Mouse (Mus musculus) midbrain, embryonic 11.5 days (tissue): ENCODE data around the gene Gm45234. TPM values are rescaled to one million over a fixed set of nuclear protein-coding genes. Genes with fewer than 3 reads are reported as not detected.
A peak's percentile ranks its signal among the peaks of the same experiment; 100 is the strongest.

Experiments used
- ATAC-seq: fragments of 200-750 bp; cut with Nextera tagmentation; 2 replicates; pipeline ENCODE4 v1.8.0; 2017; ENCODE audit warnings: moderate TSS enrichment, moderate library complexity; ENCODE audit not compliant: low FRiP score
- DNase-seq: peaks from one replicate; pipeline ENCODE4 v3.0.0; 2015; ENCODE audit warnings: low spot score; ENCODE audit errors: missing footprints
- H3K27ac ChIP-seq: fragments of 300-500 bp; sonication (generic); 2 replicates; pipeline ENCODE4 v1.5.1; 2014; ENCODE audit warnings: low read depth, low read length
- H3K27me3 ChIP-seq: fragments of 300-500 bp; sonication (generic); 2 replicates; pipeline ENCODE4 v1.6.1; 2014; ENCODE audit warnings: mild to moderate bottlenecking, low read length, moderate library complexity, mixed read lengths; ENCODE audit not compliant: control insufficient read depth, insufficient read depth
- H3K36me3 ChIP-seq: fragments of 300-500 bp; sonication (generic); 2 replicates; pipeline ENCODE4 v1.6.1; 2014; ENCODE audit warnings: mild to moderate bottlenecking, low read length, moderate library complexity, mixed read lengths; ENCODE audit not compliant: control insufficient read depth, insufficient read depth
- H3K4me1 ChIP-seq: fragments of 300-500 bp; sonication (generic); 2 replicates; pipeline ENCODE4 v1.6.1; 2014; ENCODE audit warnings: low read length; ENCODE audit not compliant: control insufficient read depth, insufficient read depth
- H3K4me2 ChIP-seq: fragments of 300-500 bp; sonication (generic); 2 replicates; pipeline ENCODE4 v1.6.1; 2014; ENCODE audit warnings: mild to moderate bottlenecking, moderate library complexity
- H3K4me3 ChIP-seq: fragments of 300-500 bp; sonication (generic); 2 replicates; pipeline ENCODE4 v1.5.1; 2014; ENCODE audit warnings: low read depth, low read length
- H3K9ac ChIP-seq: fragments of 300-500 bp; sonication (generic); 2 replicates; pipeline ENCODE4 v1.6.1; 2014; ENCODE audit warnings: low read length
- H3K9me3 ChIP-seq: fragments of 300-500 bp; sonication (generic); 2 replicates; pipeline ENCODE4 v1.6.1; 2016; ENCODE audit warnings: low read length; ENCODE audit not compliant: control insufficient read depth
- WGBS: fragments of 180-500 bp; shearing (Covaris S2); extraction: QIAGEN DNeasy Blood & Tissue Kit; methylation state at CpG from one replicate; pipeline ENCODE4 v1.1.7; 2014; 5-methylcytosine and 5-hydroxymethylcytosine counted together
- polyA plus RNA-seq: library from polyadenylated mRNA; unstranded; fragments of >200 nt; fragmentation: Nextera tagmentation; extraction: Ambion mirVana; gene quantifications from 2 replicates; pipeline ENCODE4 v1.2.1, GENCODE M21; 2014

The Gm45234 gene
- polyA plus RNA-seq, 1 experiment from 2014 or later, result not detected

DNA sequence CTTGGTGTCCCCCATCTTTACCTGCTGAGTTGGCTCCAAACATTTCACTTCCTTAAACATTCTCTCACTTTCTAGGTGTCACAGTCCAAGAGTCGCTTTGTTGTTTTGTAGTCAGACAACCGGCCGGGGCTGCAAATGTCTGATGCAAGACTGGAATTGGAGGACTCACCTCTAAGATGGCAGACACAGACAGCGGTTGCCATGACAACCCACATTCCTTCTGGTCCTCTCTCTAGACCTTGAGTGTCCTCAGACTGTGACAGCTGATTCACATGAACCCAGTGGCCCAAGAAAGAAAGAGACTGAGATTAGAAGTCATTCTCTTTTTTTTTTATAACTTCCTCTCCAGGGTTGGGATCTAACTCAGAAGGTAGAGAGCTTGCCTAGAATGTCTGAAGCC lies 33.7 kb upstream of the Gm45234 start:
- no peaks in the 10 kb centered on the region for H3K9me3 ChIP-seq
- no peaks in the 10 kb centered on the region for H3K27me3 ChIP-seq
- no peak overlapping the region for H3K4me2 ChIP-seq
- H3K4me1 ChIP-seq, result no peaks in the 10 kb centered on the region
- no peak for ATAC-seq
- 84% methylated on average over 4 of the region's 4 CpGs for WGBS
- DNase-seq, result no peak
- H3K27ac ChIP-seq, result no peak overlapping the region
- no peak overlapping the region for H3K9ac ChIP-seq
- no peak overlapping the region for H3K4me3 ChIP-seq
- no peaks in the 10 kb centered on the region for H3K36me3 ChIP-seq

DNA sequence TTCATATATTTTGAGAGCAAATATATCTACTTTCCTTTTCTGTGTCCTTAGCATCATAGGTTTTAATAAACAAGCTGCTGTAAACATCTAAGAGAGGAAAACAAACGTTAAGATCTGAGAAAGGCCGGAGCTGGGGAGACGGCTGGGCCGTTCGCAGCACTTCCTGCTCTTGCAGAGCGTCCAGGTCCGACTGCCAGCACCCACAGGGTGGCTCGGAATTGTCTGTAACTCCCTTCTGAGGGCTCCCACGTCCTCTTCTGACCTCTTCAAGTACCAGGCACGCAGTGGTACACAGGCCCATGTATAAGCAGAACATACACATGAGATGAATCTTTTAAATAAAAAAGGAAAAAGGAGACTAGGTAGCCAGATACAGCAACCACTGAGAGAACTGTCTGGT lies 31.9 kb upstream of the Gm45234 start:
- Histone ChIP-seq H3K9me3 (no peaks in the 10 kb centered on the region), H3K4me2 (no peak overlapping the region), H3K4me1 (no peaks in the 10 kb centered on the region), H3K36me3 (no peaks in the 10 kb centered on the region), H3K27me3 (no peaks in the 10 kb centered on the region), H3K9ac (no peak overlapping the region), H3K4me3 (no peak overlapping the region), H3K27ac (no peak overlapping the region)
- DNase-seq (no peak), ATAC-seq (no peak)
- 84% methylated on average over 10 of the region's 10 CpGs for WGBS

DNA sequence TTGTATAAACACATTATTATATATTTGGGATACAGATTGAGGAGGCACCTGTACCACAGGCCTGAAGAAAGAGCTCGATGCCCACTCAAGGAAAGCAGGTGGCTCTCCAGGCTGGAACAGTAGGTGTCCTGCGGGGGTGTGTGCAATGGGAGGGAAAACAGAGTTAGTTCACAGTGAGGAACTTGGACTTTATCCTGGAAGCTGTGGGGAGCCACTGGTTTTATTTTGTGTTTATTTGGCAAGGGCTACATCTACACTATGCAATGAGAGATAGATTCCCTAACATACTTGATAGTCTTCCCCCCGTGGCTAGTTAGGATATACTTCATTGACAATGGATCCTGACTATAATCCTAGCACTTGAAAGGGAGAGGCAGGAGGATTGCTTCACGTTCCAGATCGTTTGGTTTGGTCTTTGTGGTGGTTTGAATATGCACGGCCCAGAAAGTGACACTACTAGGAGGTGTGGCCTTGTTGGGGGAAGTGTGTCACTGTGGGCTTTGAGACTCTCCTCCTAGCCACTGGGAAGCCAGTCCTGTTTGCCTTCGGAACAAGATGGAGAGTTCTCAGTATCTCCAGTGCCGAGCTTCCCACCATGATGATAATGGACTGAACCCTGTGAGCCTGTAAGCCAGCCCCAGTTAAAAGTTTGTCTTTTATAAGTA lies 31.1 kb upstream of the Gm45234 start:
- H3K9me3 ChIP-seq, result no peaks in the 10 kb centered on the region
- DNase-seq, result no peak
- no peak overlapping the region for H3K4me3 ChIP-seq
- H3K4me1 ChIP-seq, result no peaks in the 10 kb centered on the region
- ATAC-seq, result no peak
- H3K9ac ChIP-seq, result no peak overlapping the region
- no peak overlapping the region for H3K27ac ChIP-seq
- no peak overlapping the region for H3K4me2 ChIP-seq
- H3K36me3 ChIP-seq, result no peaks in the 10 kb centered on the region
- H3K27me3 ChIP-seq, result no peaks in the 10 kb centered on the region
- whole genome bisulfite sequencing, result 58% methylated on average over 8 of the region's 8 CpGs

DNA sequence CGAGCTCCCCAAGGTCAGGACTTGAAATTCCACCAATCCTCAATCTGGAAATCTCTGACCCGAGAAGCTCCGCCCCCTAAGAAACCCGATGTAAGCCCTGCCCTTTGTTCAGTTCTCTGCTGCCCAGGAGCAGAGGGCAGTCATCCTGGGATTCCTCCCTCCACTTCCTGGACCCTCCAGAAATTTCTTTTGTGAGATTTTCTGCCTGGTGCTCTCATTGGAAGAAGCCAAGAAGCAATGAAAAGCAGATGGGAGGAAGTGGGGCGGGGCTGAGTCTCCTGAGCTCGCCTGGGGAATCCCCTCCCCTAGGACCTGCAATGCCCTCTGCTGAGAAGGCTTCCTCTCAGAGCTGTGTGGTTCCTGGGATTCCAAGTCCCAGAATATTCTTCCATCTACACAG lies 26.6 kb upstream of the Gm45234 start:
- H3K27ac ChIP-seq, result no peak overlapping the region
- no peaks in the 10 kb centered on the region for H3K27me3 ChIP-seq
- H3K36me3 ChIP-seq, result no peaks in the 10 kb centered on the region
- DNase-seq (peak; percentile 87), ATAC-seq (no peak)
- 24% methylated on average over 6 of the region's 6 CpGs for WGBS
- no peak overlapping the region for H3K4me2 ChIP-seq
- H3K4me3 ChIP-seq, result no peak overlapping the region
- H3K9me3 ChIP-seq, result no peaks in the 10 kb centered on the region
- H3K4me1 ChIP-seq, result peaks cover 9% of the 10 kb centered on the region; the same call in 1 of the 2 replicates
- H3K9ac ChIP-seq, result no peak overlapping the region

DNA sequence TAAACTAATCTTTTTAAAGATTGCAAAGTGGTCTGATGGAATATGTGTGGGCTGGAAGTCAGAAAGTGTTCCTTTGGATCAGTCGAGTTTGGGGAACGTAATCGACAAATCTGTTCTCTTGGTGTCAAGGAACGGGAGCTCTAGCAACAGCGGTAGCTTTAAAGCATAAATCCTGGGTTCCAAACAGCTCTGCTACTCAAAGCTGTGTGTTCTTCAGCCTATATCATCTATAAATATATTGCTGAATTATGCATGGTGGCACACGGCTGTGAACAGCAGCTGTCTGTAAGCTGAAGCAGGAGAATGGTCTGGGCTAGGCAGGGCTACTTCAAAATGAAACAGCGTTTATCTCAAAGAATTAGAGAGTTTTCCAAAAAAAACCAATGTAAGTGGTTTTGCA lies 25.1 kb upstream of the Gm45234 start:
- no peak for ATAC-seq
- Histone ChIP-seq H3K27ac (no peak overlapping the region), H3K4me1 (peaks cover 9% of the 10 kb centered on the region; the same call in 1 of the 2 replicates), H3K4me2 (no peak overlapping the region), H3K36me3 (no peaks in the 10 kb centered on the region), H3K4me3 (no peak overlapping the region), H3K9me3 (no peaks in the 10 kb centered on the region), H3K27me3 (no peaks in the 10 kb centered on the region), H3K9ac (no peak overlapping the region)
- WGBS, result 91% methylated on average over 7 of the region's 7 CpGs
- DNase-seq, result peak; percentile 61

DNA sequence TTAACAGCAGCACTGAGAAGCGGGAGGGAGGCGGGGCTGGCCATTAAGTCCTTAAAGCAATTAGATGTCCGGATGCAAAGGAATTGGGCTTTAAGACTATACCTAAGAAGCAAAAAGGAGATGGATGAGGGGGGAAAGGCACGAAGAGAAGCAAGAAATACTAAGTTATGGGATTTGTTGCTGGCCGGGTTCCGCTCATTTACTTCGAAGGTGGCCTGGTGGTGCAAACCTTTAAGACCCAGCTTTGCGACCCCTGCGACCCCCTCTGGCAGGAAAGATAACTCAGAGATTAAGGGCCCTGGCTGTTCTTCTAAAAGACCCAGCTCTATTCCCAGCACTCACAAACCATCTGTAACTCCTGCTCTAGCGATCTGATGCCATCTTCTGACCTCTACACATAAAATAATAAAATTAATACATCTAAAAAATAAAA lies 24.2 kb upstream of the Gm45234 start:
- no peaks in the 10 kb centered on the region for H3K27me3 ChIP-seq
- 3% methylated on average over 10 of the region's 10 CpGs for WGBS
- peak overlapping the region; percentile 35; the same call in 1 of the 2 replicates for H3K9ac ChIP-seq
- DNase-seq, result peak; percentile 96
- H3K36me3 ChIP-seq, result no peaks in the 10 kb centered on the region
- no peak overlapping the region for H3K27ac ChIP-seq
- ATAC-seq, result peak; percentile 32; the same call in 1 of the 2 replicates
- peak overlapping the region; percentile 27 for H3K4me3 ChIP-seq
- H3K4me2 ChIP-seq, result peak overlapping the region; percentile 51
- H3K4me1 ChIP-seq, result peaks cover 9% of the 10 kb centered on the region; the same call in 1 of the 2 replicates
- H3K9me3 ChIP-seq, result no peaks in the 10 kb centered on the region

DNA sequence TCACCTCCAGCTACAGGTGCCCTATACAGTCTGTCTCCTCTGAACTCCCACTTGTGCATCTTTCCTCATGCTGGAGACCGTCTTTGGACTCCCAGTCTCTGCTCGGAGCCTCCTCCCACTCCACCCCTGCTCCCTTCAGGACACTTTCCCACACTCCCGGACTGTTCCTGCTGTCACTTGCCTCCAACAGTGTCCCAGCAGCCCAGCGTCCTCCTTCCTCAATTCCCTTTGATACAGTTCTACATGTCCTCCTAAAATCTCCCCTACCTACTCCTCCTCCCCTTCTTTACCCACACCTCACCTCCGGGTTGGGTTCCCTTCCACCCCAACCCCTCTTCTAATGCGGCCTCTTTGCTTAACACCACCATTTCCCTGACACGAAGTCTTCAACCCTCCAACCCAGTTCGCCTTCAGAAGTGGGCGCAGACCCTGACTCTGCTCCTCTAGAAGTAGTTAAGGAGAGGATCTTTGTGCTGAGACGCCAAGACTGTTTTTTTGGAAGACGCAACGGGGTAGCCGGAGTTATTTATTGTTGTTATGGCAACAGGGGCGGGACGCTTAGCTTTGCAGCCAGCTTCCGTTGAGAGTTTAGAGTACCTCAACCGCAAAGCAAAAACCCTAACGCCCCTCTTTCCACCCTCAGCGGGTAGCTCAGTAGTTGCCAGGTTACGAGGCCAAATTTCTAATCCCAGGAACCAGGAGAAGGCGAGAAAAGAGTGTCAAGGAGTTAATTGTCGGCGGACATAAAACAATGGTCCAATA lies 23.6 kb upstream of the Gm45234 start, which contains the start of gene Lrrc23:
Lrrc23 (minus strand) TSS at position 506 of the 762 bp plus-strand sequence.
- no peaks in the 10 kb centered on the region for H3K9me3 ChIP-seq
- ATAC-seq, result peak; percentile 65
- no peak within 1 kb of the TSS for H3K27ac ChIP-seq

DNA sequence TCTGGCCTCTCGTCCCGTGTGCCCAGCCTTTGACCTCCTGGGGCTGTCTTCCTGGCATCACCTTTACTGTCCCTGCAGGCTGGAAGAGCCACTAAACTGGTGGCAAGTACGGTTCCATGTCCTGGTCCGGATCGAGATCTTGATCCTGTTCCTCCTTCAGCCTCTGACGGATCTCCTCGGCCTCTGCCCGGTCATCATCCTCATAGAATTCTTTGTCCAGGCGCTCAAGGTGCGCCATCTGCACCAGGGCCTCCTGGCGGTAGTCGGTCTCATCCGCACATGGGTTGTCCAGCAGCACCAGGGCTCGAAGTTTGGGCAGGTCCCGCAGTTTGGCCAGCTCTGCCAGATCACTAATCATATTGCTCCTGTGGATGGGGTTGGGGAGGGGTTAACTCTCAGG lies 14.7 kb upstream of the Gm45234 start:
- Histone ChIP-seq H3K9me3 (no peaks in the 10 kb centered on the region), H3K4me2 (no peak overlapping the region), H3K27ac (no peak overlapping the region), H3K4me1 (peaks cover 16% of the 10 kb centered on the region), H3K27me3 (peaks cover 10% of the 10 kb centered on the region; the same call in 1 of the 2 replicates), H3K36me3 (no peaks in the 10 kb centered on the region), H3K4me3 (no peak overlapping the region), H3K9ac (no peak overlapping the region)
- ATAC-seq, result no peak
- 88% methylated on average over 15 of the region's 15 CpGs for WGBS
- DNase-seq, result no peak

More for the DNA sequence above, 23.6 kb upstream of the Gm45234 start, which contains the start of gene Lrrc23:
- WGBS, result 3% methylated on average over 23 of the region's 23 CpGs
- Histone ChIP-seq H3K36me3 (no peaks in the 10 kb centered on the region), H3K9ac (peak within 1 kb of the TSS; percentile 35), H3K4me2 (peak within 1 kb of the TSS; percentile 51), H3K27me3 (no peaks in the 10 kb centered on the region), H3K4me1 (peaks cover 9% of the 10 kb centered on the region; the same call in 1 of the 2 replicates), H3K4me3 (peak within 1 kb of the TSS; percentile 27)
- DNase-seq, result peak; percentile 97

DNA sequence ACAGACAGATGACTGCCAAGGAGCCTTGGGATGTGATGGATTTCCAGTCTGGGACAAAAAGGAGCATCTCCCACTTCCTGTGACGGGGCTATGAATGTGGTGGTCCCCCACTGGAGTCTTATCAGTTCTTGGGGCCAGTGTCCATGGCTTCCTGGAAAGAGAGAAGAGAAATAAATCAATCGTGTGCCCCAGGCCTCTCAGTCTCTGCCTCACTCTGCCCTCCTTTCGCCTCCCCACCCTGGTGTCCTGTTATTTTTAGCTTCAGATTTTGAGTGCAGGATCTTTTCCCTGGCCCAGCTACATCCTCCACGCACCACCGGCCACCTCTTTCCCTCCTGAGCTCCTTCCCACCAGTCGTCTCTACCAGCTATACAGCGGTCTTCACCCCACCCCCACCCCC lies 14.2 kb upstream of the Gm45234 start:
- Histone ChIP-seq H3K27me3 (peaks cover 10% of the 10 kb centered on the region; the same call in 1 of the 2 replicates), H3K4me2 (peak overlapping the region; percentile 85), H3K4me1 (peaks cover 16% of the 10 kb centered on the region), H3K27ac (no peak overlapping the region), H3K9ac (peak overlapping the region; percentile 58), H3K4me3 (peak overlapping the region; percentile 45; the same call in 1 of the 2 replicates), H3K9me3 (no peaks in the 10 kb centered on the region), H3K36me3 (no peaks in the 10 kb centered on the region)
- ATAC-seq, result no peak
- WGBS, result 57% methylated on average over 7 of the region's 7 CpGs
- DNase-seq, result no peak
